Mouse (Mus musculus): ENCODE measurements at regions not wholly inside any gene's neighbourhood (a gene's known extent, or its start where the extent isn't known, plus 50 kb on each side); places are given as distances from the start of the nearest gene placed in this dataset.

- in situ Hi-C loops (cut with MseI, MboI) = no loop called here
Measured at GRCm38 (mm10) chr15:51643772-51644311, 2240.9 kb upstream of the Gm7489 start.

- in situ Hi-C loops (cut with MseI, MboI) = no loop called here
Measured at GRCm38 (mm10) chr15:51646304-51646703, 2238.4 kb upstream of the Gm7489 start.

- in situ Hi-C loops (cut with MseI, MboI) = no loop called here
Measured at GRCm38 (mm10) chr15:51652497-51652896, 2232.2 kb upstream of the Gm7489 start.

GRCm38 (mm10) chr15:51657621-51658020 is 2227.1 kb upstream of the Gm7489 start:
- in situ Hi-C loops (cut with MseI, MboI) = no loop called here

GRCm38 (mm10) chr15:51668340-51668739 is 2216.4 kb upstream of the Gm7489 start:
- in situ Hi-C loops (cut with MseI, MboI) = no loop called here

- in situ Hi-C loops (cut with MseI, MboI) = no loop called here
Measured at GRCm38 (mm10) chr15:51671667-51672372, 2212.9 kb upstream of the Gm7489 start.

- in situ Hi-C loops (cut with MseI, MboI) = no loop called here
Measured at GRCm38 (mm10) chr15:51673483-51673882, 2211.2 kb upstream of the Gm7489 start.

- in situ Hi-C loops (cut with MseI, MboI) = no loop called here
Measured at GRCm38 (mm10) chr15:51675291-51675690, 2209.4 kb upstream of the Gm7489 start.

- in situ Hi-C loops (cut with MseI, MboI) = no loop called here
Measured at GRCm38 (mm10) chr15:51676694-51677093, 2208.0 kb upstream of the Gm7489 start.

GRCm38 (mm10) chr15:51677266-51677665 is 2207.4 kb upstream of the Gm7489 start:
- in situ Hi-C loops (cut with MseI, MboI) = no loop called here

- in situ Hi-C loops (cut with MseI, MboI) = no loop called here
Measured at GRCm38 (mm10) chr15:51679186-51679902, 2205.4 kb upstream of the Gm7489 start.

- in situ Hi-C loops (cut with MseI, MboI) = no loop called here
Measured at GRCm38 (mm10) chr15:51680494-51680893, 2204.2 kb upstream of the Gm7489 start.

GRCm38 (mm10) chr15:51681191-51681590 is 2203.5 kb upstream of the Gm7489 start:
- in situ Hi-C loops (cut with MseI, MboI) = no loop called here

GRCm38 (mm10) chr15:51682331-51682730 is 2202.4 kb upstream of the Gm7489 start:
- in situ Hi-C loops (cut with MseI, MboI) = no loop called here

- in situ Hi-C loops (cut with MseI, MboI) = no loop called here
Measured at GRCm38 (mm10) chr15:51687007-51687540, 2197.6 kb upstream of the Gm7489 start.

- in situ Hi-C loops (cut with MseI, MboI) = no loop called here
Measured at GRCm38 (mm10) chr15:51689498-51689897, 2195.2 kb upstream of the Gm7489 start.

- in situ Hi-C loops (cut with MseI, MboI) = loop anchor here (10.0 kb wide), 2 partner anchors 202 to 212 kb away; no protein-coding TSS in a partner anchor
Measured at GRCm38 (mm10) chr15:51692671-51693070, 2192.0 kb upstream of the Gm7489 start.

- in situ Hi-C loops (cut with MseI, MboI) = loop anchor here (10.0 kb wide), 2 partner anchors 198 to 208 kb away; no protein-coding TSS in a partner anchor
Measured at GRCm38 (mm10) chr15:51696344-51697016, 2188.2 kb upstream of the Gm7489 start.

GRCm38 (mm10) chr15:51704198-51704597 is 2180.5 kb upstream of the Gm7489 start:
- in situ Hi-C loops (cut with MseI, MboI) = no loop called here

GRCm38 (mm10) chr15:51709871-51710655 is 2174.6 kb upstream of the Gm7489 start:
- in situ Hi-C loops (cut with MseI, MboI) = no loop called here

- in situ Hi-C loops (cut with MseI, MboI) = no loop called here
Measured at GRCm38 (mm10) chr15:51720873-51721308, 2163.8 kb upstream of the Gm7489 start.

Measured in mouse trophoblast stem cell (cell line).